Mouse (Mus musculus): Measurements from ENCODE around the gene Tmem131l.
"Not testable (repeated sequence)": the region's sequence is repeated elsewhere in the genome, so short reads cannot be mapped to it uniquely, and the experiment has no call there.

Gene Tmem131l

DNA sequence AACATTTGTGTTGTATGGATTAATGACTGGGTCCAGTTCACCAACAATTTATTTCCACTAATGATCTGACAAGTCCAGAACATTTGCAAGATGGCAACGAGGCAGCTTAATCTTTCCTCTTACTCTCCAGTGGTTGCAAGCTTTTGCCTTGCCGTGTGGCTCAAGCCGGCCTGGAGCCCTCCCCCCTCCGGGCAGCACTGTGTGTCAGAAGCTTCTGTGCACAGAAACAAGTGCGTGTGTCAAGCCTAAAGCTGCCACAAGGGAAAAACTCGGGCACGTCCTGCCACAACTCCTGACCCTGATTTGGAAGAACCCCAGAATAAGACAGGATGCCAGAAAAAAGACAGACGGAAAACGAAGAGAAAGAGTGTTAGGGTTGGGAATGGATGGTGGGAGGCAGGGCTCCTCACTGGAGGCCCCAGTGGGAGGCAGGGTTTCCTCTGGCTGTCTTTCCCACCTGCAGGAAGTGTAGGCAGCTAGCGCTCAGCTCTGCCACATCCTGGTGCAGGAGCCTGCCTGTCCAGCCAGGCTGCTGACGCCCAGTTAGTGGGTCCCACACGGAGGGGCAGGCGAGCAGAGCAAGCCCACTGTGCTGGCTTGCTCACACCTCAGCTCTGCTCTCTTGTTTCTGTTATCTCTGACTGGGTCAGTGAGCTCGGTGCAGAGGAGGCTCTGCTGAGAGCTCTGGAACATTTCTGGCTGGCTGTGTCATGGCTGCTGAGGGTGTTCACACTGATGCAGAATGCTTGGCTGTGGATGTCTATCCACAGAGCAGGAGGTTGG, 135.6 kb downstream of the Tmem131l start:
- DNase-seq, result peak in 1 of 2 experiments; percentile 14

DNA sequence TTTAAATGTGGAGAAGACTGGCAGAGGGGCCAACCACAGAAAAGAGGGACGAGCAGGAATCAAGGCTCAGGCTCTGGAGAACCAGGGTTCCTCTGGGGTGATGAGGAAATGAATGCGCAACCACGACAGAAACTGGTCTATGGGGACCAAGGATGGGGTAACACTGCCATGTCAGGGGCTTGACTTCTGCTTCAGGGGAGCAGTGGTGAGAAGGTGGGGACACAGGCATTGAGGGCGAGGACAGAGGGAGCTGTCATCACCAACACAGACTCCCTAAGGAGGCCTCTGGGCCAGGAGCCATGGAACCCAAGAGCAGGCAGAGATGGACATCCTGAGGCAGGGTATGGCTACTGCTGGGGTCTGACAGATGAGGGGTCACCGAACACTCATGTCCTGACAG, 137.0 kb downstream of the Tmem131l start:
- no peak for DNase-seq

GRCm38 (mm10) chr3:83902459-83902858, 137.5 kb downstream of the Tmem131l start:
- no peak for DNase-seq

DNA sequence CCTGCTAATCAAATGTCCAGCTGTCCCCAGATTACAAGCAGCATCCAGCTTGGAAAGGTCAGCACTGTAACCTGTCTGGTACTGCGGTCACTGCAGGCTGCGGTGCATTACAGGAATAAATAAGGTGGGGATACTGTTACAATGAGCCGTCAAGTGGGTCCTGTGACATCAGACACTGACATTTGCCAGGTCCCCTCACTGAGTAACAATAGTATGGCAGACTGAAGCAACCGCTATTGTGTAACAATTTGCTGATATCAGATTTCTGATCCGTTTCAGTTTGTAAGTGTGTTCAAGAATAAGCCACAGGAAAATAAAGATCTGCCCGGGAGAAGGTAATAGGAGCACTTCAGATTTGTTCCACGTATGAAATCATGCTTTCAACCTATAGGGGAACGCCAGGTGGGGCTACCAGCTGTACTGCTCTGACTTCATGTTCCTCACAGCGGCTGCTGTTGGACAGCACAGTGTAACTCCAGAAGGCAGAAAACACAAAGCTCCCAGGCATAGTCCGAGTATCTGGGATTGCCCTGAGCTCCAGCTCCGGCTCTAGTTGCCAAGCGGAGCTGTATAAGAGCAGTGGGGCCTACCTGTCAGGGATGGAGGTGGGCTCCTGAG, 139.1 kb downstream of the Tmem131l start:
- DNase-seq, result no peak

- peak; percentile 63 to 71 for DNase-seq
Observed at GRCm38 (mm10) chr3:83899556-83899955, 140.4 kb downstream of the Tmem131l start.

DNA sequence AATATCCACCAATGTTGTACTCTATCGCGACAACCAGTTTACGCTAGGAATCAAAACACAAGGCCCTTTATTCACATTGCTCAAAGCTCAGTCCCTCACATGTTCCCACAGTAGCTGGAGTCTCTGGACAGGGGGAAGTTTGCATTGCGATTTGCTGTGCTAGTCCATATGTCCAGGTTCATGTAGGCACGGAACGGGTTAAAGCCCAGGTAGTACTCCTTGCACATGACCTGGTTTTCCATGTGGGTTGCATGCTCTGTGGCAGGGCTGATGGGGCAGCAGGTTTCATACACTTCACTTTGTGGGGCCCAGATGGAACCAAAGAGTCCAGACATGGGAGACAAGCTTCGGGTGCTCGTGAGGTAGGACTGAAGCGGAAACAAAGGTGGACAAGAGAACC, 141.7 kb downstream of the Tmem131l start:
- no peak for DNase-seq

DNA sequence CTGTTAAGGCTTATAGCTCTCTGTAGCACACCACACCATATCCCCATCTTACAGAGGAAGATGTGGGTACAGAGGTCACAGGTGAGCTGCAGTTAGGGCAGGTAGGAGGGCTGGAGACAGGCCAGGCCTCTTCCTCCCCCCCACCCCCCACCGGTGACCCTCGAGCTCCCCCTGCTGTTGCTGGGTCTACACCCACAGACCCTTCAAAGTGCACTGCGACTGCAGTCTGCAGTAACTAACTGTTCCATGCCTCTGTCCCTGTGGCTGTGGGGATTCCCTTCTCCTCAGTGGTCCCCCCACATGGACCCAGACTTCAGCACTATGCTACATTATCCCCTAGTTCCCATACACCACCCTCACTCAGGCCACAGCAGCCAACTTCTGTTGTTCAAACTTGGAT, 144.2 kb downstream of the Tmem131l start:
- DNase-seq, result no peak

GRCm38 (mm10) chr3:83895111-83895510, 144.9 kb downstream of the Tmem131l start:
- DNase-seq, result no peak

GRCm38 (mm10) chr3:83885163-83885562, 154.8 kb downstream of the Tmem131l start:
- no peak for DNase-seq

DNA sequence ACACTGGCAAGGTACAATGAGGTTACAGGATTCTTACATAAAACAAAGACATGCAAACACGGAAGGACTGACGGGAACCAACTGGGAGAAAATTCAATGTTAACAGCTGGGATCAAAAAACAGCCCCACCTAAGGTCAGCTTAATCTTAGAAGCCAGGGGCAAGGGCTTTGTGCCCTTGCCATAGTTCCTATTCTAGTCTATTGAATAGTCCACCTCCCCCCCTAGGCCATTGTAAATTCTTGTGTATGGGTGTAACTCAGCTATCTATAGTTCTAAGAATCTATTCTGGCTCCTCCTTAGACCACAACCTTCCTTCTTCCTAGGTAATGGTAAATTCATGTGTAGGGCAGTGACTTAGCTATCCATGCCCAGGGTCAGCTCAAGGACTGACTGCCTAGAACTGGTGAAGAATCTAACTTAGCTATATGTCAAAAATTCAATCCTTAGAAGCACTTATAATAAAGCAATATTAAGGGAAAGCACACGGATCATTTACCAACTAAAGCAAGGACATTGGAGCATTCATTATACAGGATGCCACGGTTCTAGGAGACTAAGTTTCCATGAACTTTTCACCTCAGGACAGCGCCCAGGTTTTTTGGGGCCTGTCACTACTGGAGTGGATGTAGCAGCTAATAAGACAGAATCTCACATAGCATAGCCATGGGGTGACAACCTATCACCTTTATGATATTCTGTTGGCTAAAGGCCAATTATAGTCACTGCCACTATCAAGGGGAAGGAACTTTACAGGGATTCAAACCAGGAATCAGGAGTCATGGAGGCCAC, 160.5 kb downstream of the Tmem131l start:
- DNase-seq, result not testable (repeated sequence)

DNA sequence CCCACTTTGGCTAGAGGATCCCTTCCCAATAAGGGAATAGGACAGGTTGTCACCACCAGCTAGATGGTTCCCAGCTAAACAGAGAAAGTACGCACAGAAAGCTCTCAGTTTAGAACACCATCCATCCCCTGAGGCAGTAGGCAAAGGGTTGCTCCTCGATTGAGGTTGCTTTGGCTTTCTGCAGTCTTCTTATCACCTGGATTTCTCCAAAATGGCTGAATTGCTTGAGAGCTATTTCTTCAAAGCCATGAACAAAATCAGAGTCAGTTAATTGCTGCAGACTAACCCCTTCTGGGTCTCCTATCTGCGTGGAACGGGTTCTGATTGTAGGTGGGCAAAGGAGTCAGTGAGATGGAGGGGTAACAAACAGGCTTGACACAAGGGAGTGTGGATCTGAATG, 161.2 kb downstream of the Tmem131l start:
- no peak for DNase-seq

GRCm38 (mm10) chr3:83876299-83876698, 163.7 kb downstream of the Tmem131l start:
- no peak for DNase-seq

GRCm38 (mm10) chr3:83875078-83875477, 164.9 kb downstream of the Tmem131l start:
- DNase-seq, result not testable (repeated sequence)

DNA sequence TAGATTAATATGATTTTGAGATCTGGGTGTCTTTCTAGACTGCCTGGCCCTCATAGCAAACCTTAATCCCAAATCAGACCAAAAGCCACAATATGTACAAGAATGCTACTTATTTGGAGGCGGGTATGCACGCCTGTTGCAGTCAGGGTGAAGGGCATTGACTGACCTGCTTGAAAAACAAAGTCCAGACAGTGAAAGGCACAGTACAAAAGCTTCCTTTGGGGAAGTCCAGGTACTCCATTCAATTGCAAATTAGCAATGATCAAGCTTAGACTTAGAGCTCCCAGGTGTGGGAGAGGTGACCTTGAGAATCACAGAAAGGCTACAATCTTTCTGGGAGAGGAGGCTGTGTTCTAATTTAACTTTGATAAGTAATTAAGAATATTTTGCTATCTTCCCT, 167.1 kb downstream of the Tmem131l start:
- not testable (repeated sequence) for DNase-seq

- not testable (repeated sequence) for DNase-seq
Observed at GRCm38 (mm10) chr3:83871962-83872361, 168.0 kb downstream of the Tmem131l start.

GRCm38 (mm10) chr3:83871559-83871958, 168.4 kb downstream of the Tmem131l start:
- not testable (repeated sequence) for DNase-seq

GRCm38 (mm10) chr3:83869776-83870175, 170.2 kb downstream of the Tmem131l start:
- DNase-seq, result no peak

DNA sequence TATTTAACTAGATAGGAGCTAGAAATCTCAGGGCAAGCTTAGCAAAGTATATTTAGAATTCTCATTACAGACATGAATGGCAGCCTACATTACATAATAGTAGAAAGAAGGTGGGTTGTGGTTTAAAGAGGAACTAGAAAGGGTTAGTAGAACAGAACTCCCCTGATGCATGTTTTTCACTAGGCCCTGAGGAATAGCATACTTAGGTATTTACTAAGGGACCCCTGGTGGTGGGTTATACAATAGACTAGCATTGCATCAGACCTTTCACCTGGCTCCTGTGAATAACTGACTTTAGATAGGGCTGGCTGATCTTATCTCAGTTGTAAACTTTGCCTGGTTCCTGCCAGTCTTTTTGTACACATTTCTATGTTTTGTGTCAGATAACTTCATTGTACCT, 172.9 kb downstream of the Tmem131l start:
- DNase-seq, result not testable (repeated sequence)

GRCm38 (mm10) chr3:83865216-83865615, 174.8 kb downstream of the Tmem131l start:
- DNase-seq, result no peak

- DNase-seq, result no peak
Observed at GRCm38 (mm10) chr3:83864064-83864548, 175.9 kb downstream of the Tmem131l start.

GRCm38 (mm10) chr3:83862956-83863355, 177.0 kb downstream of the Tmem131l start:
- DNase-seq, result peak; percentile 41 to 63

DNA sequence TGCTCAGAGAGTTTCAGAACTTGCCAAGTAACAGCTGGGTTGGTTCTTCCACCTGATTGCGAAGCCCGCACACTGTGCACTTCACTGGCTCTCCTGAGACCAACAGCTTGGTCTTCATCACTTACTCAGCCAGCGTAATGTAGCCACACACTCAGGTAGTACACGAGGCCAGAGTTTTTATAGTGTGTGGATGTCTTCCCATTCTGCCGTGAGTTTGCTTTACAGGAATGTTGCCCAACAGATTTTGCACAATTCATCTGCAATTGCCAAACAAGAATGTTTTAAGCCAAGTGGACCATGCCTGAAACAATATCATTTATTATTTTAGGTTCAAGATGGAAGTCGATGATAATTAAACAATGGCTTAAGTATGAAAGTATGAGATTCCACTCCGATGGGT, 180.4 kb downstream of the Tmem131l start:
- DNase-seq, result no peak

GRCm38 (mm10) chr3:83859071-83859470, 180.9 kb downstream of the Tmem131l start:
- DNase-seq, result no peak

All from kidney, postnatal 4 days (tissue).